In genomic region chr8:70509281-70509952, GRCm38 (mm10) we compare ENCODE assay signal across 9 mouse cellular contexts. TPM values are rescaled to one million over a fixed set of nuclear protein-coding genes. Genes with fewer than 3 reads are reported as not detected.
A peak's percentile ranks its signal among the peaks of the same experiment; 100 is the strongest.
DNase-seq lines count a peak whose midpoint lies in the region; ATAC-seq and TF ChIP-seq lines count a peak whose summit lies in the region.
"Had no signal": no experiment of that assay in that cellular context is flagged by ENCODE, and none has a peak within 500 bp of the region (broad histone marks: within the 10 kb centered on the region; RNA-seq: fewer than 3 reads in every experiment).

No protein-coding gene starts in this region.

- DNase-seq in left cerebral cortex, adult 2 months (ENCODE audit: extremely low spot score in 1 of 2, low spot score in 2 of 2), result no peak
- no peak for DNase-seq in left cerebral cortex, adult 8-10 months (ENCODE audit: low spot score in 2 of 2)
- DNase-seq in induced T-regulatory cell, adult 2 months (ENCODE audit: low read depth), result peak; percentile 42
- DNase-seq in midbrain, postnatal 0 days (ENCODE audit: low spot score), result no peak
- no peak for DNase-seq in frontal cortex, postnatal 14 days (ENCODE audit: low spot score in 2 of 2)
- DNase-seq in gastrocnemius, postnatal 36 days, result no peak
- DNase-seq in cerebellum, postnatal 4 days (ENCODE audit: low spot score in 2 of 2), result no peak

- no peak for ATAC-seq in embryonic facial prominence, embryonic 12.5 days (ENCODE audit: insufficient number of reproducible peaks, insufficient read depth, low FRiP score, low TSS enrichment)
- no peak for ATAC-seq in midbrain, postnatal 0 days (ENCODE audit: low FRiP score)

- 10% methylated on average over 25 of the region's 25 CpGs for WGBS in embryonic facial prominence, embryonic 12.5 days
- 16% methylated on average over 25 of the region's 25 CpGs for WGBS in midbrain, postnatal 0 days

- TF ChIP-seq CTCF in left cerebral cortex, adult 2 months (IDR thresholded peaks at IDR 0.05), result no peak
- TF ChIP-seq CTCF in midbrain, postnatal 0 days (IDR thresholded peaks at IDR 0.05), result no peak

- peak overlapping the region; percentile 95 for H3K4me2 ChIP-seq in embryonic facial prominence, embryonic 12.5 days (replicated peaks)
- peak overlapping the region; percentile 96 for H3K4me2 ChIP-seq in midbrain, postnatal 0 days (ENCODE audit: low read depth, low read length, poor library complexity, severe bottlenecking)

- intact Hi-C loops in left cerebral cortex, adult 2 months (cut with DNase I), result loop anchor here (10.0 kb wide), 1 partner anchor 155 kb away; the partner anchor contains the start of gene Upf1
- intact Hi-C loops in gastrocnemius, postnatal 36 days (cut with DNase I), result no loop called here

- peaks cover 27% of the 10 kb centered on the region for H3K4me1 ChIP-seq in embryonic facial prominence, embryonic 12.5 days
- peaks cover 7% of the 10 kb centered on the region; the same call in 1 of the 2 replicates for H3K4me1 ChIP-seq in midbrain, postnatal 0 days (ENCODE audit: insufficient read depth, low read length)

- no peaks in the 10 kb centered on the region for H3K27me3 ChIP-seq in embryonic facial prominence, embryonic 12.5 days
- no peaks in the 10 kb centered on the region for H3K27me3 ChIP-seq in midbrain, postnatal 0 days (ENCODE audit: insufficient read depth, low read length)

- H3K9ac ChIP-seq in embryonic facial prominence, embryonic 12.5 days, result peak overlapping the region; percentile 98
- H3K9ac ChIP-seq in midbrain, postnatal 0 days (replicated peaks; ENCODE audit: low read length, poor library complexity, severe bottlenecking), result peak overlapping the region; percentile 77

- H3K4me3 ChIP-seq in left cerebral cortex, adult 2 months, result peak overlapping the region; percentile 98
- H3K4me3 ChIP-seq in embryonic facial prominence, embryonic 12.5 days, result peak overlapping the region; percentile 99
- H3K4me3 ChIP-seq in midbrain, postnatal 0 days (ENCODE audit: low read depth, low read length), result peak overlapping the region; percentile 69

- peaks cover 43% of the 10 kb centered on the region for H3K36me3 ChIP-seq in embryonic facial prominence, embryonic 12.5 days
- peaks cover 10% of the 10 kb centered on the region; the same call in 1 of the 2 replicates for H3K36me3 ChIP-seq in midbrain, postnatal 0 days (ENCODE audit: insufficient read depth, low read length)

- H3K27ac ChIP-seq in left cerebral cortex, adult 2 months, result peak overlapping the region; percentile 93
- peak overlapping the region; percentile 97; the same call in 1 of the 2 replicates for H3K27ac ChIP-seq in embryonic facial prominence, embryonic 12.5 days
- H3K27ac ChIP-seq in midbrain, postnatal 0 days (ENCODE audit: low read depth, low read length), result peak overlapping the region; percentile 93

- H3K9me3 ChIP-seq in embryonic facial prominence, embryonic 12.5 days, result no peaks in the 10 kb centered on the region
- H3K9me3 ChIP-seq in midbrain, postnatal 0 days (ENCODE audit: low read length), result no peaks in the 10 kb centered on the region

RNA-seq across cellular contexts. Expression of gene Uba52, which starts 1.2 kb away (rescaled TPM):
- total RNA-seq in left cerebral cortex, adult 2 months (2021), result 100 to 1,000 TPM; 788 to 861 TPM
- 1,000 to 10,000 TPM in 1 of 4 experiments, 100 to 1,000 TPM in 3; 847 to 1,003 (median 930) TPM for total RNA-seq in left cerebral cortex, adult 8-10 months (2022)
- polyA plus RNA-seq in embryonic facial prominence, embryonic 12.5 days (2016; fragmentation: Nextera tagmentation; extraction: Ambion mirVana), result 863 and 916 TPM in 2 replicates
- 357 and 402 TPM in 2 replicates for total RNA-seq in midbrain, postnatal 0 days (2014; rRNA removed)
- polyA plus RNA-seq in midbrain, postnatal 0 days (2015; fragmentation: Nextera tagmentation; extraction: Ambion mirVana), result 721 and 736 TPM in 2 replicates
- total RNA-seq in gastrocnemius, postnatal 36 days (2021), result 100 to 1,000 TPM; 787 to 802 TPM

RNA-seq across cellular contexts. Expression of gene Rex1bd, which starts 2.9 kb away (rescaled TPM):
- 100 to 1,000 TPM; 108 to 110 TPM for total RNA-seq in left cerebral cortex, adult 2 months (2021)
- total RNA-seq in left cerebral cortex, adult 8-10 months (2022), result 100 to 1,000 TPM; 103 to 117 (median 109) TPM
- polyA plus RNA-seq in embryonic facial prominence, embryonic 12.5 days (2016; fragmentation: Nextera tagmentation; extraction: Ambion mirVana), result 145 and 146 TPM in 2 replicates
- total RNA-seq in midbrain, postnatal 0 days (2014; rRNA removed), result 118 and 121 TPM in 2 replicates
- polyA plus RNA-seq in midbrain, postnatal 0 days (2015; fragmentation: Nextera tagmentation; extraction: Ambion mirVana), result 198 and 212 TPM in 2 replicates
- total RNA-seq in gastrocnemius, postnatal 36 days (2021), result 100 to 1,000 TPM; 126 to 128 TPM

RNA-seq across cellular contexts. Expression of gene Crlf1, which starts 16.5 kb away (rescaled TPM):
- total RNA-seq in left cerebral cortex, adult 2 months (2021), result 1 to 10 TPM; 2.6 to 3.0 TPM
- 1 to 10 TPM in 2 of 4 experiments, under 1 TPM in 2; 0.94 to 1.6 (median 1.2) TPM for total RNA-seq in left cerebral cortex, adult 8-10 months (2022)
- 70.1 and 74.4 TPM in 2 replicates for polyA plus RNA-seq in embryonic facial prominence, embryonic 12.5 days (2016; fragmentation: Nextera tagmentation; extraction: Ambion mirVana)
- total RNA-seq in midbrain, postnatal 0 days (2014; rRNA removed), result 4.1 and 4.3 TPM in 2 replicates
- polyA plus RNA-seq in midbrain, postnatal 0 days (2015; fragmentation: Nextera tagmentation; extraction: Ambion mirVana), result 9.4 and 10.9 TPM in 2 replicates
- total RNA-seq in gastrocnemius, postnatal 36 days (2021), result 1 to 10 TPM; 3.4 to 3.8 TPM
- total RNA-seq: hematopoietic stem cell, adult 5-6 weeks had no signal

RNA-seq across cellular contexts. Expression of gene Fkbp8, which starts 18.1 kb away (rescaled TPM):
- total RNA-seq in left cerebral cortex, adult 2 months (2021), result 100 to 1,000 TPM; 392 to 410 TPM
- total RNA-seq in left cerebral cortex, adult 8-10 months (2022), result 100 to 1,000 TPM; 419 to 440 (median 422) TPM
- 306 and 327 TPM in 2 replicates for polyA plus RNA-seq in embryonic facial prominence, embryonic 12.5 days (2016; fragmentation: Nextera tagmentation; extraction: Ambion mirVana)
- 490 and 533 TPM in 2 replicates for total RNA-seq in midbrain, postnatal 0 days (2014; rRNA removed)
- 351 and 386 TPM in 2 replicates for polyA plus RNA-seq in midbrain, postnatal 0 days (2015; fragmentation: Nextera tagmentation; extraction: Ambion mirVana)
- 100 to 1,000 TPM in 1 of 2 experiments, 10 to 100 TPM in 1; 99.3 to 107 TPM for total RNA-seq in gastrocnemius, postnatal 36 days (2021)

RNA-seq across cellular contexts. Expression of gene Kxd1, which starts 18.3 kb away (rescaled TPM):
- total RNA-seq in left cerebral cortex, adult 2 months (2021), result 10 to 100 TPM; 39.8 to 44.4 TPM
- total RNA-seq in left cerebral cortex, adult 8-10 months (2022), result 10 to 100 TPM; 43.0 to 52.5 (median 47.1) TPM
- polyA plus RNA-seq in embryonic facial prominence, embryonic 12.5 days (2016; fragmentation: Nextera tagmentation; extraction: Ambion mirVana), result 53.0 and 54.7 TPM in 2 replicates
- total RNA-seq in midbrain, postnatal 0 days (2014; rRNA removed), result 36.3 and 38.2 TPM in 2 replicates
- 53.1 and 55.8 TPM in 2 replicates for polyA plus RNA-seq in midbrain, postnatal 0 days (2015; fragmentation: Nextera tagmentation; extraction: Ambion mirVana)
- total RNA-seq in gastrocnemius, postnatal 36 days (2021), result 10 to 100 TPM; 67.7 to 74.7 TPM
